ENCODE assay signal across 10 mouse cellular contexts in genomic region chr11:6026361-6026760, GRCm38 (mm10). TPM values are rescaled to one million over a fixed set of nuclear protein-coding genes. Genes with fewer than 3 reads are reported as not detected.
A peak's percentile ranks its signal among the peaks of the same experiment; 100 is the strongest.
DNase-seq lines count a peak whose midpoint lies in the region; ATAC-seq and TF ChIP-seq lines count a peak whose summit lies in the region.
"Had no signal": no experiment of that assay in that cellular context is flagged by ENCODE, and none has a peak within 500 bp of the region (broad histone marks: within the 10 kb centered on the region; RNA-seq: fewer than 3 reads in every experiment).

No protein-coding gene starts in this region.

- H3K9ac ChIP-seq in hindbrain, embryonic 14.5 days = no peak overlapping the region
- no peak overlapping the region for H3K9ac ChIP-seq in hindbrain, embryonic 11.5 days (ENCODE audit: low read depth, low read length)
- H3K9ac ChIP-seq: heart, embryonic 15.5 days; midbrain, embryonic 12.5 days had no signal

- peak; percentile 36; the same call in 1 of the 2 replicates for TF ChIP-seq CTCF in testis, adult 2 months (IDR thresholded peaks at IDR 0.05; ENCODE audit: control insufficient read depth, insufficient read depth, insufficient replicate concordance, low read depth, low read length)

- TF ChIP-seq POLR2A in testis, adult 2 months (IDR thresholded peaks at IDR 0.05; ENCODE audit: control insufficient read depth, low read depth, low read length) = no peak

- H3K36me3 ChIP-seq in hindbrain, embryonic 14.5 days (replicated peaks; ENCODE audit: control insufficient read depth, insufficient read depth) = no peaks in the 10 kb centered on the region; the same call in 1 of the 2 replicates
- H3K36me3 ChIP-seq in hindbrain, embryonic 11.5 days (ENCODE audit: control insufficient read depth, insufficient read depth, low read length) = no peaks in the 10 kb centered on the region
- H3K36me3 ChIP-seq in testis, adult 2 months (ENCODE audit: control insufficient read depth, insufficient read depth, low read length) = no peaks in the 10 kb centered on the region
- no peaks in the 10 kb centered on the region for H3K36me3 ChIP-seq in midbrain, embryonic 10.5 days
- H3K36me3 ChIP-seq: heart, embryonic 15.5 days; midbrain, embryonic 12.5 days had no signal

- H3K4me3 ChIP-seq in hindbrain, embryonic 14.5 days (replicated peaks; ENCODE audit: low read length) = no peak overlapping the region
- H3K4me3 ChIP-seq in hindbrain, embryonic 11.5 days (ENCODE audit: low read depth, low read length) = no peak overlapping the region
- no peak overlapping the region for H3K4me3 ChIP-seq in testis, adult 2 months (ENCODE audit: control insufficient read depth, low read depth, low read length)
- no peak overlapping the region for H3K4me3 ChIP-seq in midbrain, embryonic 10.5 days
- H3K4me3 ChIP-seq: heart, embryonic 15.5 days; midbrain, embryonic 12.5 days had no signal

- DNase-seq in hindbrain, embryonic 14.5 days (ENCODE audit: low spot score) = peak; percentile 59
- no peak for DNase-seq in hindbrain, embryonic 11.5 days (ENCODE audit: low spot score)
- DNase-seq in testis, postnatal 14 days (ENCODE audit: low spot score) = no peak
- peak; percentile 83 to 87 for DNase-seq in cerebellum, postnatal 10 days
- peak; percentile 51 for DNase-seq in layer of hippocampus, adult 9-11 months
- DNase-seq in testis, postnatal 10 days (ENCODE audit: low spot score) = peak; percentile 43
- DNase-seq in midbrain, embryonic 10.5 days (ENCODE audit: low spot score) = no peak

- no peaks in the 10 kb centered on the region for H3K27me3 ChIP-seq in hindbrain, embryonic 14.5 days (ENCODE audit: control insufficient read depth, insufficient read depth, low read length)
- H3K27me3 ChIP-seq in hindbrain, embryonic 11.5 days (ENCODE audit: control insufficient read depth, insufficient read depth, low read length) = no peaks in the 10 kb centered on the region
- H3K27me3 ChIP-seq in testis, adult 2 months (ENCODE audit: control insufficient read depth, insufficient read depth, low read length) = no peaks in the 10 kb centered on the region
- H3K27me3 ChIP-seq in midbrain, embryonic 10.5 days (ENCODE audit: low read depth, poor library complexity, severe bottlenecking) = no peaks in the 10 kb centered on the region
- H3K27me3 ChIP-seq: heart, embryonic 15.5 days had no signal

- H3K4me1 ChIP-seq in hindbrain, embryonic 14.5 days (replicated peaks; ENCODE audit: control insufficient read depth, insufficient read depth, low read length) = 0 out of 2 replicates have a peak, but pooled peaks cover 3% of the 10 kb centered on the region
- no peaks in the 10 kb centered on the region for H3K4me1 ChIP-seq in hindbrain, embryonic 11.5 days (replicated peaks; ENCODE audit: control insufficient read depth, insufficient read depth, low read length)
- no peaks in the 10 kb centered on the region for H3K4me1 ChIP-seq in testis, adult 2 months (ENCODE audit: control insufficient read depth, insufficient read depth, low read length)
- H3K4me1 ChIP-seq in midbrain, embryonic 10.5 days = peaks cover 14% of the 10 kb centered on the region; the same call in 1 of the 2 replicates
- H3K4me1 ChIP-seq: midbrain, embryonic 12.5 days had no signal

- ATAC-seq in hindbrain, embryonic 14.5 days (ENCODE audit: low FRiP score) = no peak
- no peak for ATAC-seq in hindbrain, embryonic 11.5 days (ENCODE audit: low FRiP score)

- H3K27ac ChIP-seq in hindbrain, embryonic 14.5 days = no peak overlapping the region
- H3K27ac ChIP-seq in hindbrain, embryonic 11.5 days (ENCODE audit: low read depth, low read length) = no peak overlapping the region
- H3K27ac ChIP-seq in testis, adult 2 months (ENCODE audit: control insufficient read depth, insufficient read depth, low read depth, low read length) = no peak overlapping the region
- no peak overlapping the region for H3K27ac ChIP-seq in midbrain, embryonic 10.5 days (replicated peaks)
- H3K27ac ChIP-seq: heart, embryonic 15.5 days; midbrain, embryonic 12.5 days had no signal

- H3K4me2 ChIP-seq in hindbrain, embryonic 14.5 days (replicated peaks) = no peak overlapping the region
- H3K4me2 ChIP-seq in hindbrain, embryonic 11.5 days (replicated peaks; ENCODE audit: low read depth, low read length) = no peak overlapping the region
- H3K4me2 ChIP-seq: heart, embryonic 15.5 days; midbrain, embryonic 12.5 days had no signal

- WGBS in hindbrain, embryonic 14.5 days = 93% methylated on average over 1 of the region's 1 CpGs
- whole genome bisulfite sequencing in hindbrain, embryonic 11.5 days = 63% methylated on average over 1 of the region's 1 CpGs
- WGBS in midbrain, embryonic 10.5 days = 73% methylated on average over 1 of the region's 1 CpGs

- no peaks in the 10 kb centered on the region for H3K9me3 ChIP-seq in hindbrain, embryonic 14.5 days (ENCODE audit: control insufficient read depth, low read length)
- H3K9me3 ChIP-seq in hindbrain, embryonic 11.5 days (ENCODE audit: control insufficient read depth, low read length) = no peaks in the 10 kb centered on the region
- H3K9me3 ChIP-seq in midbrain, embryonic 10.5 days (replicated peaks) = no peaks in the 10 kb centered on the region
- H3K9me3 ChIP-seq: heart, embryonic 15.5 days; midbrain, embryonic 12.5 days had no signal

RNA-seq across cellular contexts. Expression of gene Camk2b, which starts 39.8 kb away (rescaled TPM):
- polyA plus RNA-seq in hindbrain, embryonic 14.5 days (2014; fragmentation: Nextera tagmentation; extraction: Ambion mirVana) = 117 and 126 TPM in 2 replicates
- 3.4 and 3.6 TPM in 2 replicates for polyA plus RNA-seq in hindbrain, embryonic 11.5 days (2014; fragmentation: Nextera tagmentation; extraction: Ambion mirVana)
- polyA plus RNA-seq in testis, adult 2 months (2012; rRNA removed) = 3.4 and 3.5 TPM in 2 replicates
- 0.81 and 2.1 TPM in 2 replicates for polyA plus RNA-seq in midbrain, embryonic 10.5 days (2016; fragmentation: Nextera tagmentation; extraction: Ambion mirVana)

Comparison
In these comparisons a context has a peak if more than half of its experiments do, and no peak if none do; other contexts are left out.
1. DNase-seq: peak in hindbrain, embryonic 14.5 days (single experiment), cerebellum, postnatal 10 days (2 of 2), layer of hippocampus, adult 9-11 months (single experiment) and testis, postnatal 10 days (single experiment); none in hindbrain, embryonic 11.5 days (single experiment), testis, postnatal 14 days (single experiment) and midbrain, embryonic 10.5 days (single experiment).
2. RNA of gene Camk2b, which starts 39.8 kb away (polyA plus RNA-seq): 117 to 126 TPM in hindbrain, embryonic 14.5 days; 3.4 to 3.5 TPM in testis, adult 2 months, 3.4 to 3.6 TPM in hindbrain, embryonic 11.5 days and 0.81 to 2.1 TPM in midbrain, embryonic 10.5 days; every median in the first group is over 10 times any median in the second.